Mouse (Mus musculus) hindbrain, embryonic 12.5 days (tissue): ENCODE measurements around the gene Cpsf2. TPM values are rescaled to one million over a fixed set of nuclear protein-coding genes. Genes with fewer than 3 reads are reported as not detected.
A peak's percentile ranks its signal among the peaks of the same experiment; 100 is the strongest.

ENCODE experiments used
- ATAC-seq: fragments of 200-750 bp; cut with Nextera tagmentation; 2 replicates; pipeline ENCODE4 v1.8.0; 2017; ENCODE audit warnings: moderate TSS enrichment; ENCODE audit not compliant: low FRiP score
- H3K27ac ChIP-seq: fragments of 300-500 bp; sonication (generic); 2 replicates; pipeline ENCODE4 v1.5.1; 2016; ENCODE audit warnings: mild to moderate bottlenecking
- H3K27me3 ChIP-seq: fragments of 300-500 bp; sonication (generic); 2 replicates; pipeline ENCODE4 v1.6.1; 2016; ENCODE audit warnings: mild to moderate bottlenecking
- H3K36me3 ChIP-seq: fragments of 300-500 bp; sonication (generic); 2 replicates; pipeline ENCODE4 v1.6.1; 2016; ENCODE audit warnings: mild to moderate bottlenecking
- H3K4me1 ChIP-seq: fragments of 300-500 bp; sonication (generic); 2 replicates; pipeline ENCODE4 v1.6.1; 2016
- H3K4me2 ChIP-seq: fragments of 300-500 bp; sonication (generic); replicated peaks from 2 replicates; pipeline ENCODE4 v1.6.1; 2016; ENCODE audit warnings: mild to moderate bottlenecking
- H3K4me3 ChIP-seq: fragments of 300-500 bp; sonication (generic); 2 replicates; pipeline ENCODE4 v1.5.1; 2016; ENCODE audit warnings: mild to moderate bottlenecking
- H3K9ac ChIP-seq: fragments of 300-500 bp; sonication (generic); 2 replicates; pipeline ENCODE4 v1.6.1; 2016; ENCODE audit warnings: mild to moderate bottlenecking, moderate library complexity
- H3K9me3 ChIP-seq: fragments of 300-500 bp; sonication (generic); replicated peaks from 2 replicates; pipeline ENCODE4 v1.6.1; 2016; ENCODE audit warnings: mild to moderate bottlenecking
- WGBS: fragments of 180-500 bp; shearing (Covaris S2); methylation state at CpG from one replicate; pipeline ENCODE4 v1.1.7; 2016; 5-methylcytosine and 5-hydroxymethylcytosine counted together
- polyA plus RNA-seq: library from polyadenylated mRNA; unstranded; fragments of >200 nt; fragmentation: Nextera tagmentation; extraction: Ambion mirVana; gene quantifications from 2 replicates; pipeline ENCODE4 v1.2.1, GENCODE M21; 2016

Cpsf2 gene
- polyA plus RNA-seq, 1 experiment from 2014 or later, result 34.2 TPM

- no peaks in the 10 kb centered on the region for H3K27me3 ChIP-seq
- 67% methylated on average over 3 of the region's 3 CpGs for WGBS
- no peak overlapping the region for H3K4me2 ChIP-seq
- no peak overlapping the region for H3K9ac ChIP-seq
- H3K36me3 ChIP-seq, result peaks cover 66% of the 10 kb centered on the region
- no peak for ATAC-seq
- H3K4me3 ChIP-seq, result no peak overlapping the region
- no peak overlapping the region for H3K27ac ChIP-seq
- H3K4me1 ChIP-seq, result no peaks in the 10 kb centered on the region
- H3K9me3 ChIP-seq, result no peaks in the 10 kb centered on the region
Measured at GRCm38 (mm10) chr12:101985110-101985509, 9.3 kb downstream of the Cpsf2 start.

- H3K9me3 ChIP-seq, result no peaks in the 10 kb centered on the region
- H3K4me3 ChIP-seq, result no peak overlapping the region
- 93% methylated on average over 6 of the region's 6 CpGs for WGBS
- no peaks in the 10 kb centered on the region for H3K4me1 ChIP-seq
- H3K27ac ChIP-seq, result no peak overlapping the region
- no peaks in the 10 kb centered on the region for H3K27me3 ChIP-seq
- H3K4me2 ChIP-seq, result no peak overlapping the region
- no peak for ATAC-seq
- no peak overlapping the region for H3K9ac ChIP-seq
- H3K36me3 ChIP-seq, result peaks cover 83% of the 10 kb centered on the region
Measured at GRCm38 (mm10) chr12:101987659-101988058, 11.9 kb downstream of the Cpsf2 start.

- ATAC-seq, result no peak
- H3K9me3 ChIP-seq, result no peaks in the 10 kb centered on the region
- peaks cover 66% of the 10 kb centered on the region for H3K36me3 ChIP-seq
- no peak overlapping the region for H3K4me2 ChIP-seq
- no peak overlapping the region for H3K9ac ChIP-seq
- H3K27me3 ChIP-seq, result no peaks in the 10 kb centered on the region
- no peak overlapping the region for H3K27ac ChIP-seq
- no peak overlapping the region for H3K4me3 ChIP-seq
- 89% methylated on average over 8 of the region's 8 CpGs for WGBS
- no peaks in the 10 kb centered on the region for H3K4me1 ChIP-seq
Measured at GRCm38 (mm10) chr12:101994576-101995467, 19.0 kb downstream of the Cpsf2 start.

GRCm38 (mm10) chr12:101998929-101999328, 23.1 kb downstream of the Cpsf2 start:
- ATAC-seq, result no peak
- no peak overlapping the region for H3K9ac ChIP-seq
- peaks cover 69% of the 10 kb centered on the region for H3K36me3 ChIP-seq
- WGBS, result 92% methylated on average over 5 of the region's 5 CpGs
- H3K4me1 ChIP-seq, result no peaks in the 10 kb centered on the region
- no peaks in the 10 kb centered on the region for H3K27me3 ChIP-seq
- H3K9me3 ChIP-seq, result no peaks in the 10 kb centered on the region
- no peak overlapping the region for H3K4me3 ChIP-seq
- no peak overlapping the region for H3K27ac ChIP-seq
- H3K4me2 ChIP-seq, result no peak overlapping the region

- H3K27ac ChIP-seq, result no peak overlapping the region
- ATAC-seq, result no peak
- H3K4me3 ChIP-seq, result no peak overlapping the region
- no peak overlapping the region for H3K4me2 ChIP-seq
- H3K4me1 ChIP-seq, result no peaks in the 10 kb centered on the region
- H3K9ac ChIP-seq, result no peak overlapping the region
- H3K27me3 ChIP-seq, result no peaks in the 10 kb centered on the region
- no peaks in the 10 kb centered on the region for H3K9me3 ChIP-seq
- H3K36me3 ChIP-seq, result peaks cover 71% of the 10 kb centered on the region
- whole genome bisulfite sequencing, result 95% methylated on average over 11 of the region's 11 CpGs
Measured at GRCm38 (mm10) chr12:102000785-102001184, 25.0 kb downstream of the Cpsf2 start.

- 88% methylated on average over 16 of the region's 16 CpGs for WGBS
Measured at GRCm38 (mm10) chr12:102008111-102008977, 32.6 kb downstream of the Cpsf2 start.

GRCm38 (mm10) chr12:102009551-102009950, 33.8 kb downstream of the Cpsf2 start:
- Histone ChIP-seq H3K4me1 (no peaks in the 10 kb centered on the region), H3K36me3 (peaks cover 16% of the 10 kb centered on the region; the same call in 1 of the 2 replicates), H3K4me2 (no peak overlapping the region), H3K27ac (no peak overlapping the region), H3K4me3 (no peak overlapping the region), H3K27me3 (no peaks in the 10 kb centered on the region), H3K9me3 (no peaks in the 10 kb centered on the region), H3K9ac (no peak overlapping the region)
- WGBS, result 92% methylated on average over 6 of the region's 6 CpGs
- ATAC-seq, result no peak

More at GRCm38 (mm10) chr12:102008111-102008977, 32.6 kb downstream of the Cpsf2 start:
- no peak for ATAC-seq
- H3K9me3 ChIP-seq, result no peaks in the 10 kb centered on the region
- H3K4me2 ChIP-seq, result no peak overlapping the region
- H3K9ac ChIP-seq, result no peak overlapping the region
- no peak overlapping the region for H3K27ac ChIP-seq
- H3K4me1 ChIP-seq, result no peaks in the 10 kb centered on the region
- no peaks in the 10 kb centered on the region for H3K27me3 ChIP-seq
- H3K4me3 ChIP-seq, result no peak overlapping the region
- peaks cover 23% of the 10 kb centered on the region for H3K36me3 ChIP-seq

- no peak overlapping the region for H3K4me2 ChIP-seq
- no peak overlapping the region for H3K27ac ChIP-seq
- H3K4me1 ChIP-seq, result no peaks in the 10 kb centered on the region
Measured at GRCm38 (mm10) chr12:102014411-102014810, 38.6 kb downstream of the Cpsf2 start.

GRCm38 (mm10) chr12:102015127-102015526, 39.3 kb downstream of the Cpsf2 start:
- Histone ChIP-seq H3K9ac (no peak overlapping the region), H3K36me3 (no peaks in the 10 kb centered on the region), H3K27ac (no peak overlapping the region), H3K4me2 (no peak overlapping the region), H3K9me3 (no peaks in the 10 kb centered on the region), H3K4me1 (no peaks in the 10 kb centered on the region), H3K4me3 (no peak overlapping the region), H3K27me3 (no peaks in the 10 kb centered on the region)
- no peak for ATAC-seq
- 92% methylated on average over 6 of the region's 6 CpGs for WGBS

More at GRCm38 (mm10) chr12:102014411-102014810, 38.6 kb downstream of the Cpsf2 start:
- Histone ChIP-seq H3K9ac (no peak overlapping the region), H3K36me3 (no peaks in the 10 kb centered on the region), H3K4me3 (no peak overlapping the region), H3K9me3 (no peaks in the 10 kb centered on the region), H3K27me3 (no peaks in the 10 kb centered on the region)
- WGBS, result 77% methylated on average over 5 of the region's 5 CpGs
- ATAC-seq, result no peak

- H3K4me2 ChIP-seq, result no peak overlapping the region
- H3K4me3 ChIP-seq, result no peak overlapping the region
Measured at GRCm38 (mm10) chr12:102021923-102022322, 46.1 kb downstream of the Cpsf2 start.

GRCm38 (mm10) chr12:102029184-102029583, 53.4 kb downstream of the Cpsf2 start:
- Histone ChIP-seq H3K4me3 (no peak overlapping the region), H3K4me1 (peaks cover 5% of the 10 kb centered on the region; the same call in 1 of the 2 replicates), H3K9me3 (no peaks in the 10 kb centered on the region), H3K27me3 (no peaks in the 10 kb centered on the region), H3K27ac (no peak overlapping the region), H3K4me2 (no peak overlapping the region), H3K9ac (no peak overlapping the region), H3K36me3 (no peaks in the 10 kb centered on the region)
- 68% methylated on average over 7 of the region's 7 CpGs for WGBS
- no peak for ATAC-seq

More at GRCm38 (mm10) chr12:102021923-102022322, 46.1 kb downstream of the Cpsf2 start:
- no peak for ATAC-seq
- H3K9me3 ChIP-seq, result no peaks in the 10 kb centered on the region
- no peak overlapping the region for H3K27ac ChIP-seq
- no peaks in the 10 kb centered on the region for H3K4me1 ChIP-seq
- WGBS, result 95% methylated on average over 6 of the region's 6 CpGs
- no peak overlapping the region for H3K9ac ChIP-seq
- H3K36me3 ChIP-seq, result no peaks in the 10 kb centered on the region
- no peaks in the 10 kb centered on the region for H3K27me3 ChIP-seq

GRCm38 (mm10) chr12:102029892-102030446, 54.2 kb downstream of the Cpsf2 start:
- Histone ChIP-seq H3K4me1 (peaks cover 5% of the 10 kb centered on the region; the same call in 1 of the 2 replicates), H3K27ac (no peak overlapping the region; the same call in 1 of the 2 replicates), H3K27me3 (no peaks in the 10 kb centered on the region), H3K4me3 (no peak overlapping the region), H3K9me3 (no peaks in the 10 kb centered on the region), H3K9ac (no peak overlapping the region), H3K4me2 (no peak overlapping the region), H3K36me3 (no peaks in the 10 kb centered on the region)
- peak; percentile 43; the same call in 1 of the 2 replicates for ATAC-seq
- 52% methylated on average over 4 of the region's 4 CpGs for WGBS
